Mouse (Mus musculus) erythroblast, embryonic 14.5 days (primary cell): Measurements from ENCODE around the gene Usp45.

Experiments
- GATA1 ChIP-seq: IDR thresholded peaks from 2 replicates; pipeline ENCODE4 v1.6.1; 2012; ENCODE audit warnings: low read length, inconsistent platforms, mixed read lengths
- TAL1 ChIP-seq: IDR thresholded peaks from 3 replicates; pipeline ENCODE4 v1.6.1; 2012; ENCODE audit warnings: low read length, inconsistent platforms, mixed read lengths

DNA sequence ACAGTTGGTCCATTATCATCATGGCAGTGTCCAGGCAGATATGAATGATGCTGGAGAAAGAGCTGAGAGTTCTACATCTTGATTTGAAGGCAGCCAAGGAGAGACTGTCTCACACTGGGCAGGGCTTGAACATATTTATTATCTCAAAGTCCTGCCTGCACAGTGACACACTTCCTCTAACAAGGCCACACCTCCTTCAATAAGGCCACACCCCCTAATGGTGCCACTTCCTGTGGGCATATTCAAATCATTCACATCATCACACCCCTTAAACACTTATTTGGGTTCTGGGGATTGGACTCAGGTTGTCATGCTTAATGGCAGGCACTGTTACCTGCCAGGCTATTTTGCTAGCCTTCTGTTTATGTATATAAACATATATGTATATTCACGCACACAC, 5.3 kb downstream of the Usp45 start:
- TF ChIP-seq GATA1, result no peak
- no peak for TF ChIP-seq TAL1
